Mouse (Mus musculus): Measurements from ENCODE around the gene Ercc1.
A peak's percentile ranks its signal among the peaks of the same experiment; 100 is the strongest.

Ercc1 gene

DNA sequence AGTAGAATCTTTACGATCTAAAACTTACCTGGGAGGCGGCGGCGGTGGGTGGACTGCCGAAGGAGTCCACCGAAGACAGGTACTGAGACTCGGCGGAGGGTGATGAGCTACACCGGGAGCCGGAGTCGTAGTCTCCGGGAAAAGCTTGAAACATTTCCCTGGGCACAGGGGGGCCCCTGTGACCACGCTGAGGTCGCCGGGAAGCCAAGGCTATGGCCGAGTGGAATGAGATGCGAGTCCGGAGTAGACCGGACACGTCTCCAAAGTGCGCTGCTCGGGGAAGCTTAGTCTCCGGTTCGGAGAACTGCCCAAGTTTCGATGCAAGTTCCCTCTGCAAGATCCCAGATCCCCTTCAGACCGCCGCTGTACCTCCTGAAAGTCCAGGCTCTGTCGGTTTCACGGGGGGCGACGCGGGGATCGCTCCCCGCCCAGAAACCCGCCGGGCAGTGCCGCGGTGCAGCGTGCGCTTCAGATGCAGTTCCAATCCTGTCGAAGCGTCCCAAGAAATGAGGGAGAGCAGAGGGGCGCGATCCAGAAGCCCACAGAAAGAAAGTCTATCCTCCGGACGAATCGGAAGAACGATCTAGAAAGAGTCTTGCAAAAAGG lies 35.2 kb upstream of the Ercc1 start:
- DNase-seq (ENCODE audit: low spot score in 2 of 2): no peak

DNA sequence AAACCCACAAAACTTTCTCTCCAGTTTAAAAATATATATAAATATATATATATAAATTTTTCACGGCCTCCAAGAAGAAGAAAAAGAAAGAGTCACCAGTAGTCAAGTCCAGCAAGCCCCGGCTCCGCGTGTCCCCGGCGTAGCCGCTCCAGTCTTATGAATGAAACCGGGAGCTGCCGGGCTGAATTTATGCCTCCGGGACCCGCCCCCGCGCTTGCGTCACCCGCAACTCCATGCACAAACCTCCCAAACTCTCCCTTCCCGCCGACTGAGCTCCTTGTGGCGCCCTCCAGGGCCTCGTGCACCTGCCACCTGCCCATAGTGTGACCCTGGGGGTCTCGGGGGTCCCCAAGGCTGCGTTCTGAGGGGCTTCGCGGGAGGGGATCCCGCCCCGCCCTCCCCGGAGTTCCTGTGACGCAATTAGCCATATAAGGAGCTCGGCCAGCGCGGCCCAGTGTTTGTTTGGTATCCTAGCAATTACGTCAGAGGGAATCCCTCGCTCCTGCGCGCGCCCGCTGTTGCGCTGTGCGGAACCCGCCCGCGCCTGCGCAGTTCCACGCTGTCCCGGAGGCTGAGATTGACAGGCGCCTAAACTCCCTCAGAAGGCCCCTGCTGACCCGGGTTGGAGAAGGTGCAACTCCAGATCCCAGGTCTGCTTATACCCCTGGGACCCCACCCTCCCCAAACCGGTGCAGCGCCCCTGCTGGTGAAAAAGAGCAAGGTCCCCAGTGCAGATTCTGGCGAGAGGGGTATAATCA lies 34.5 kb upstream of the Ercc1 start, which contains the start of gene Fosb:
Gene Fosb, minus strand, starts transcription at position 168 of the 758 bp plus-strand sequence.
- DNase-seq (ENCODE audit: low spot score in 2 of 2): peak; percentile 95 to 97

DNA sequence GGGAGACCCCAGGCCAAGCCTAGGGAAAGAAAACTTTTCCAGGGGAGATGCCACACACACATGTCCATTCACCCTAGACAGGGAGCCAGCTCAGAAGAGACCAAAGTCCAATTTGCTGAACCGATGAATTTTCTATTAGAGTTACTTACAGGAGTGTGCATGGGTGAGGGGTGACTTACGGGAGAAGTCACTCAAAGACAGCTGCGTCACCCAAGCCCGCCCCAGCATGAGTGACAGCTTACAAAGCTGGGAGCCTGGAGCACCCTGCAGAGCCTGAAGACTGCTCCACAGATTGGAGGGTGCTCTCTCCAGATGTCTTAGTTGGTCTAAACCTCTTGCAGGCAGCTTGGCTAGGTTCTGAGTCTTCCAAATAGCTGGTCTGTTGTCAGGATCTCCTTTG lies 32.6 kb upstream of the Ercc1 start:
- no peak for DNase-seq (ENCODE audit: low spot score in 2 of 2)

DNA sequence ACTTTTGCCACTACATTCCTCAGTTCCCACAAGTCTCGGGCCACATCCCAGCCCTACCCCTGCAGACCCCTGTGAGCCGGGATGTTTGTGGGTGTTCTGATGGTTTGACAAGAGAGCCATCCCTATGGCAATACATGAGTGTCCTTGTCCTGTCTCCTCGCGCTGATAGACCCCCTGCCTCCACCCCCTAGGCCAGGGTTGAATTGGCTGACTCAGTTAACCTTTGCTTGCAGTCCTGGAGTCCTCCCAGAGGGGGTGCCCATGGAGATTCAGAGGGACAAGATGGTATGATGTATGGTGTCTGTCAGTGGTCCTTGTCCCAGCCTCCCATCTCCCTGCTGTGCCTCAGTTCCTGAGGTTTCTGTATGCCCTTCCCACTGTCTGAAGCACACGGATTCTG lies 30.5 kb upstream of the Ercc1 start:
- no peak for DNase-seq (ENCODE audit: low spot score in 2 of 2)

DNA sequence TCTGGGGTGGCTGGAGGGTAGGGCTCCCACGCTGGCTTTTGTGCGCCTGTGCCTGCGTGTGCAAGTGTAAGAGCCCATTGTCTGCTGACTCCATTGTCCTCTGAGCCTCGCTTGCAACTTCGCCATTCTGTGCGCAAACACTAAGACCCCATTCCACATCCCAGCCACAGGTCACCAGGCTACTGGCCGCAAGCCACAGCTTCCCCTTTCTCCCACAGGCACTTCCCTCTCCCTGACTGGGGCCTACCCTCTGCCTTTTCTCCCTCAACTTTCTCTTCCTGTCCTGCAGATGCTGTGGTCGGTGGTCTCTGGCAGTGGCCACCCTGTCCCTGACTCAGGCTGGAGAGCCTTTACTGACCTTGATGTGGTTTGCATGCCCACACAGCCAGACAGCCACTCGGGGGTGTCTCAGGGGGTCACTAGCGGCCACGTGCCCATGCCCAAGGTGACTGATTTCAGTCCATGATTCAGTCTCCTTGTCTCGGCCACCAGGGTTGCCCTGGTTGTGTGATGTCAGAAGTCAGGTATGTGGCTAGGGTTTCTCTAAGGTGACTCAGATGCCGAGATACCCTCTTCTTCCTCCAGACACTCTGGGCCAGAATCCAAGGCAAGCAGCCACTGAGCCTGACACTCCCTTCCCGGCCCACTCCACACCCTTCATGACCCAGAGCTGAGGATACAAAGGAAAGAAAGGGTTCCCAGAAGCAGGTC lies 28.0 kb upstream of the Ercc1 start:
- DNase-seq (ENCODE audit: low spot score in 2 of 2): no peak

DNA sequence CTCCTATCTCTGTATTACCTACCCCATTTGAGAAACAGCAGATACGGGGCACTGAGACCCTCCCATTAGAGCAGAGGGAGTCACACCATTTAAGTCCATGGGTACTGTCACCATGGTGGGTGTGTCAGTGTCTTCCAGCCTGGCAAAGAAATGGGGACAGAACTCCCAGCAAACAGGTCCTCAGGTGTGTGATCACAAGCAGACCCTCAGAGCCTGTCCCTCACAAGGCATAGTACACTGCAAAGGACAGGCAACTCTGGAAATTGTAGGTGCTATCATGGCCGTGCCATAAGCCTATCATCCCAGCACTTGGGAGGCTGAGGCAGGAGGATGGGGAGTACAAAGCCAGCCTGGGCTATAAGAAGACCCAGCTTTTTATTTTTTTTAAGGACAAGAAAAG lies 26.4 kb upstream of the Ercc1 start:
- DNase-seq (ENCODE audit: low spot score in 2 of 2): no peak

DNA sequence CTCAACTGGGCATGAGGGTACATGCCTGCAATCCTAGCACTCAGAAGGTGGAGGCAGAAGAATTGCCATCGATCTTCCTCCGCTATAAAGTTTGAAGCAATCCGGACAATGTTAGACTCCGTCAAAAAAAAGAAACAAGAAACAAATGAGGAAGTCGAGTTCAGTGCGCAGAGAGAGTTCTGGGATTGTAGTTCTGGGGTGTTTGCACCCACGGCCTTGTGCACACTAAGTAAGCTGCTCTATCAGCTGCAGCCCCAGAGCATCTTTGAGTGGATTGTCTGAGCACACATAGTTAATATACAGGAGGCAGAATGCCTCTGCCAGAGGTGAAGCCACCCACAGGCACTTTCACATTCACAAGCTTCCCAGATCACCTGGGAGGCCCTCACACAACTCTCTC lies 25.9 kb upstream of the Ercc1 start:
- no peak for DNase-seq (ENCODE audit: low spot score in 2 of 2)

DNA sequence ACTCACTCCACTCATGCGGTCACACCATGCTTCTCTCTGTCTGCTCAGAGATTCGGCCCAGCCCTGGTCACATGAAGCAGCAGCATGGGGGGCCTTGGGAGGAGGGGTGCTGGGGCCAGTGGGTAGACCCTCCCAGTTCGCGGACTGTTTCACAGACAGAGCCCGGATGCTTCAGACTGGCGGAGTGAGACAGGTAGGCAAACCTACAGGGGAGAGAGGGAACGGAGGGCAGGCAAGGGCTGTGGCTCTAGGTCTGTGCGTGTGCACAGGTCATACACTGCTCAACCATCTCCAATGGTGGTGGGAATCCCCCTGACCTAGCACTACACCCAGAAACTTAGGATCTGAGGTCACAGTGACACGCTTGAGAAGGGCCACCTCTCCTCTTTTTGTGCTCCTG lies 25.1 kb upstream of the Ercc1 start:
- DNase-seq (ENCODE audit: low spot score in 2 of 2): no peak

DNA sequence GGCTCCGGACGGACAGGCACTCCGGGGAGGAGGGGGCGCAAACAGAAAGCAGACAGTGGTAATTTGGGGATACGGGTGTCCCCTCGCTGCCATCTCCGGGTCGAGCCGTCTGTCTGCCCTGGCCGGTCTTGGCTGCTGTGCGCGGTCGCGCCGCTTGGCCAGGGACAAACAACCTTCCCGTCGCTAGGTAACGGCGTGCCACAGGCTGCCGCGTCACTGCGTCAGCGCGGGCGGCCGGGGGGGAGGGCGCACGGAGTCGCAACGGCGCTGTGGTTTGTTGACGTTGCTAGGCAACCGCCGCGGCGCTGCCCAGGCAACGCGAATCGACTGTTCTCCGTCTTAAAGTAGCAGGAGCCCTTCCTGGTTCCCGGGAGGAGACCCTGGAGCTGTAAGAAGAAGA lies 24.7 kb upstream of the Ercc1 start:
- DNase-seq (ENCODE audit: low spot score in 2 of 2): peak; percentile 94 to 96

DNA sequence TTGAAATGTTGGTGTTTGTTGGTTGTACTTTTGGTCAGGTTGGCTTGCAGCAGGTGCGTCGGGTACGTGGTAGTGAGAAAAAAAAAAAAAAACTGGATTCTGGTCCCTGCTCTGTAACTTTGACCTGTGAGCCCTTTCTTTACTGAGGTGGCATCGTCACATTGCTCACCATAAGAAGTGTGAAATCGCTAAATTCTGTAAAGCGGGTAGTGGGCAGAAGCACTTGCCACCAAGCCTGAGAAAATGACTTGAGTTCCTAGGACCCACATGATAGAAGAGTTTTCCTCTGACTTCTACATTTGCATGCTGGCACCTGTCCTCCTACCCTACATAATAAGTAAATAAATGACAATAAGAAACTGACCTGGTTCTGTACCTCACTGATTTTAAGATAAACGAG lies 23.9 kb upstream of the Ercc1 start:
- DNase-seq (ENCODE audit: low spot score in 2 of 2): no peak

DNA sequence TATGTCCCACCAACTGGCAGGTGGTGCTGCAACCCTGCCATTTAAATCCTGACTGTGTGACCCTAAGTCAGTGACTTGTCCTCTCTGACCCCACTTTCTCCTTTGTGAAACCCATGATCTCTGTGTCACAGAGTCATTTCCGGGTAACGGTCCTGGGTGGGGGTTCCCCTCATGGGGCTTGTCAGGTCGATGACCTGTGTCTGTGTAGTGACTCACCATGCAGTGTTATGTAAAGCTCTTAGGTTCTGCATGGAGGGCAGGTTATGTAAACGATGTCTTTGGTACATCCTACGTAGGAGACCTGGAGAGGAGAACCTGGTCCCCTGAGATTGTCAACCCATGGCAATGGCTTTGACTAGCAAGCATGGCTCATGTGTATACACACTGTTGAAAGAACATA lies 23.1 kb upstream of the Ercc1 start:
- DNase-seq (ENCODE audit: low spot score in 2 of 2): no peak

DNA sequence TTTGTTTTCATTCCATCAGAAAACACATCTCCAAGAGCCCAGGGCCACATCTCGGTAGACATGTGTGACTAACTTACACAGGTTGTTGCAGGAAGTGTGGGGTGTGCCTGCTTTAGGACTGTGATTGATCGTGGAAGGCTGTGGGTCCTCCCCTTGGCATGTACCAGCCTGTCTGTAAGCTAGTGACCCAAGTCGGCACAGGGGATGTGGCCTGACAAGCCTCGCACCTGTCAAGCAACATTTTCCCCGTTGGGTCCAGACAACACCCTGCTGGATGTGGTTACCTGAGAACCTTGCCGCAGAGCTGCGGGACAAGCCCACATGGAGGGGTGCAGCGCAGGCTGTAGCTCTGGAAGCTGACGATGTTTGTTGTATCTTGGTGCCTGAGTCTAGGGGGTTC lies 22.1 kb upstream of the Ercc1 start:
- DNase-seq (ENCODE audit: low spot score in 2 of 2): no peak

DNA sequence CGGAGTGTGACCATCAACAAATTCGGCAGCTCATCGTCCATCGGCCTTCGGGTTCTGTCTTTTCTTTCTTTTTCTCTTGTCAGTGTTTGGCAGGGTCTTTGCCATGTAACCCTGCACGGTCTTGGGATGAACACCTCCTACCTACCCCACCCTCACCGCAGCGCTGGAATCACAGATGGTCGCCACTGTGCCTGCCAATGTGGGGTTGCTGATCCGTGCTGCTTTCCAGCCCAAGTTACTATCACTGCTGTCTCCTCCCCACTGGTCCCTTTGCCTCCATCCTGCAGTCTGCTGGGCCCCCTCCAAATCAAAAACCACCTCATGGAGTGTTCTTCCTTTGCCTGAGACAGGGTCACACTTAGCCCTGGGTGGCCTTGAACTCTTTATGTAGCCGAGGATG lies 20.4 kb upstream of the Ercc1 start:
- DNase-seq (ENCODE audit: low spot score in 2 of 2): no peak

DNA sequence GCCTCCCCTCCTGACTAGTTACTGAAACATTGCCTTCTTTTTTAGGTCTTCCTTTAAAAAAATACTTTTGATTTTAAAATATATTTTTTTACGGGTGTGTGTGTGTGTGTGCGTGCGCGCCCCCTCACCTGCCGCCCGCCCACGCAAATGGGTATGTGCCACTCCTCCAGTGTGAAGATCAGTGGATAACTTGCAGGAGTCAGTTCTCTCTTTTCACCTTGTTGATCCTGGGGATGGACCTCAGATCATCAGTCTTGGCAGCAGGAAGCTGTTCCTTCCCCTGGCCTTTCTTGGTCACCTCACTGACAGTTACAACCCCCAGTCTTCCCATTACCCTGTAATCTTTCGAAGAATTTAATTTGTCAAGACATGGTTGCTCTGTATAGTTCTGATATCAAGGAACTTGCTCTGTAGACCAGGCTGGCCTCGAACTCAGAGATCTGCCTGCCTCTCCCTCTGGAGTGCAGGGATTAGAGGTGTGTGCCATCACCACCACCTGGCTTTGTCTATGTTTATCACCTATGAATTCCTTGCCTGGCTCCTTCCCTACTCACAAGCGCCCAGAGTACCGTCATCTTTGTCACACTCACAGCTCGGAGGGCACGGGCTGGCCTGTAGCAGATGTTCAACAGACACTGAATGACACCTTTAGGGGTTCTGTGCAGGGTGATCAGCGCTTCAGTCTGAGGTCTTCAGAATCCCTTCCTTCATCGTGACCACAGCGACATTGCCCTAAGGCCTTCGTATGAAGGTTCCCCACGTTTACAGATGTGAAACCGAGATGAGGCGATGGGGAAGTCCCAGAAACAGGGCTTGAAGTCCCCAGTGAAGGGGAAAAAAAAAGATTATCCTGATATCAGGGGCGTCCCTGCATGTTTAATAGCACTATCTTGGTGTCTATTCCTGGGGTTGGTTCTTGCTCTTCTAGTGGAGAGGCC lies 19.0 kb upstream of the Ercc1 start:
- DNase-seq (ENCODE audit: low spot score in 2 of 2): no peak

DNA sequence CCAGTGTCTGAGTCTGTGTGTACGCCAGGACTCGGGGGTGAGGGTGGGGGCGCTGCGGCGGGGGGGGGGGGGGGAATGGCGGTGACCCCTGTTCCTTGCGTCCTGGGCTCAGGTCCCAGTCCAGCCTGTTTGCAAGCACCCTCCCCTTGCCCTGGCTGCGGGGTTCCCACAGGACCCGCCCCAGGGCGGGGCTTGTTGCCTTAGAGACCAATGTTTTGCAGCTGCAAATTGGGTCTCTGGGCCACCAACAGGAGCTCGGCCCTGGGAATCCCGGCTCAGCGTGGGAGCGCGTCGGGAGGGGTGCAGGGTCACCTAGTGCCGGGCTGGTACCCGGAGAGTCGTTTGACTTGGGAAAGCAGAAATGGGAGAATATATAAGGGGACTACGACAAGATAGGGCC lies 18.2 kb upstream of the Ercc1 start:
- DNase-seq (ENCODE audit: low spot score in 2 of 2): peak; percentile 70 to 79

DNA sequence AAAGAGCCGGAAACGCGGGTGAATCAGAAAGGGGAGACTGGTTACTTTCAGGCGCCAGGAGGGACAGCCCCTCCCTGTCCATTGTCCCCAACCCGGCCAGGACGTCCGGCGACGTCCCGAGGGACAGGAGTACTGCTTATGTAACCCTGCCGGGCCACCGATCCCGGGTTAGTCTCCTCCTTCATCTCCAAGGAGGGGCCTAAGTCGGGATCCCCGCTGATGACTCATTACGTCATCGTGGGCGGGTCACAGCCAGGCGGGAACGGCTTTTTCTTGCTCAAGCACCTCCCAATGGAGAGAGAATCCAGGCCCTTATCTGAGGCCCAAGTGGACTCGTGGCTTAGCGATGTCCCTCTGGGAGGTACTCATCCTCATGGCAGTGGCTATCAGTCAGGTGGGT lies 17.4 kb upstream of the Ercc1 start:
- DNase-seq (ENCODE audit: low spot score in 2 of 2): peak; percentile 88 to 89

DNA sequence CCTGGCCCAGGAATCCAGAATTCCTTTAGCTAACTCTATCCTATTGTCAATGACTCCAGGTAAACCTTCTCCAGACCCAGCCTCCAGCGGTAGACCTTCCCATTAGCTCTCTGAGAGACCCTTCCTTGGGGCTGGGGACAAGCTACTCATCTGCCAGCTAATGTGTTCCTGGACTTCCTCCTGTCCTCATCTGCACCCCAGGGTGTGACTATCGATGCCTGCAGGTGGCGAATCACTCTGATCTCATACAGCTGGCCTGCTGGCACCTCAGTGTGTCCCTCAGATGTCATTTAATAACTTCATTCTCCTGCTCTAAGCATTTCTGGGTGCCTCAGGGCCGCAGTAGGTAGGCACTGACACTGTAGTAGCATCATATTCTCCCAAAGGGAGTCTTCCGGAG lies 16.8 kb upstream of the Ercc1 start:
- DNase-seq (ENCODE audit: low spot score in 2 of 2): no peak

DNA sequence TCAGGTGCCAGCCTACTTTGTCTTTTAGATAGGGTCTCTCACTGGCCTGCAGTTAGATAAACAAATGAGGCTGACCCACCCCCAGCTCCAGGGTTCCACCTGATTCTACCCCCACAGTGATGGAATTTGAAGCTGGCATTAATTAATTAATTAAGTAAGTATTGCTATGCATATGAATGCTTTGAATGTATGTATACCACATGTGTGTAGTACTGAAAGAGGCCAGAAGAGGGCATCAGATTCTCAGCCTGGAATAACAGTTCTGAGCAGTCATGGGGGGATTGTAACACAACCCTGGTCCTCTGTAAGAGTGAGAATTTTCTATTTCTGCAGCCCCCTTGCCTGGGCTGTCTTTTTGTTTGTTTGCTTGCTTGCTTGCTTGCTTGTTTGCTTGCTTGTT lies 16.2 kb upstream of the Ercc1 start:
- DNase-seq (ENCODE audit: low spot score in 2 of 2): no peak

DNA sequence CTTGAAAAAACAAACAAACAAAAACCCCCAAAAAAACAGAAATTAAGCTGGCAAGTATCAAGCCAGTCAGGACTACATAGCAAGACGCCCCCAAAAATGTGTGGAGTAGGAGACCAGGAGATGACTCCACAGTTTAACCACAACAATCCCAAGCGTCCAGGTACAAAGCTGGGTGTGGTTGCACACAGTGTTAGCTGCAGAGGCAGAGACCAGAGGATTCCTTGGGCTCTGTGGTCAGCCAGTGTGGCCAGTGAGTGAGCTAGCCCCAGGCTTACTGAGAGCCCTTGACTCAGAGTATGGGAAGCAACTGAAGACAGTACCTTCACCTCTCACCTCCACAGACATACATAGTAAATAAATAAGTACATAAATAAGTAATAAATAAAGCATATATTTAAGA lies 12.7 kb upstream of the Ercc1 start:
- no peak for DNase-seq (ENCODE audit: low spot score in 2 of 2)

DNA sequence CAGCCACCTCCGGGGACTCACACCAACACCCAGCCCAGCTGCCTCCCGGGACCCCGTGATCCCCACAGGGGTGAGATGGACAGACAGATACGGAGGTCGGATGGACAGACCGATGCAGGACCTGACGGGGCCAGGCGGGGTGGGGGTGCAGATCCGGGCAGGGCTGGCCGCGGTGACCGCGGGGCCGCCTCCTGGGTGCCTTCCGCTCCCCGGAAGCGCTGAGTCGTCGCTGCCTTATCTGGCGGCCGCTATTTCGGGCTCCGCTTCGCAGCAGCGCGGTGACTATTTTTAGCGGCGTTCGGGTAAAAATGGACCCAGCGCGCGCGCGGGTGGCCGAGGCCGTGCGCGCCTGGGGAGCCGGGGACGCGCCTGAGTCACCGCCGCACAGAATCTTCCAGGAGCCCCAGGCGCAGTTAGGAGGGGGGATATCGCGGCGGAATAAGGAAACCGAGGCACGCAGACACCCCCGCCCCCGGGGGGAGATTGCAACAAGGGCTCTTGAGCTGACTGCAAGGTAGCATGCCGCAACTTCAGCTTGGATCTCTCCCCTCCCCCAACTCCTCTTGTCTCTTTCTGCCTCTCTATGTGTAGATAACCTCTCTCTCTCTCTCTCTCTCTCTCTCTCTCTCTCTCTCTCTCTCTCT lies 11.7 kb upstream of the Ercc1 start:
- DNase-seq (ENCODE audit: low spot score in 2 of 2): peak; percentile 89 to 92

DNA sequence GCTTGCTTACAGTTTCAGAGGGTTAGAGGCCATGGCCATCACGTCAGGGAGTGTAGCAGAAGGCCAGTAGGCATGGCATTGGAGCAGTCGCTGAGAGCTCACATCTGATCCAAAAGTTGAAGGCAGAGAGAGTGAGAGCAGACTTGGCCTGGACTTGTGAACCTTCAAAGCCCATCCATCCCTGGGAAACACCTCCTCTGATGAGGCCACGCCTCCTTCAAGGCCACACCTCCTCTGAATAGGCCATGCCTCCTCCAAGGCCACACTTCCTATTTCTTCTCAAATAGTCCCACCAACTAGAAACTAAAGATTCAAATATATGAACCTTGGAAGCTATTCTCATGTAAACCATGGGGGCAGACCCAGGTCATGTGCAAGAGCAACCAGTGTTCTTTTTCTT lies 9.0 kb upstream of the Ercc1 start:
- no peak for DNase-seq (ENCODE audit: low spot score in 2 of 2)
